Mouse (Mus musculus): Measurements from ENCODE around the gene Nol4l.

The Nol4l gene

GRCm38 (mm10) chr2:153543911-153544730 is 14.3 kb upstream of the Nol4l start:
- DNase-seq (ENCODE audit: low spot score): no peak

GRCm38 (mm10) chr2:153542936-153543668 is 13.3 kb upstream of the Nol4l start:
- DNase-seq (ENCODE audit: low spot score): no peak

- DNase-seq (ENCODE audit: low spot score): no peak
Measured at GRCm38 (mm10) chr2:153538898-153539297, 9.1 kb upstream of the Nol4l start.

- DNase-seq (ENCODE audit: low spot score): no peak
Measured at GRCm38 (mm10) chr2:153533981-153534380, 4.2 kb upstream of the Nol4l start.

GRCm38 (mm10) chr2:153530948-153531347 is 1.2 kb upstream of the Nol4l start:
- DNase-seq (ENCODE audit: low spot score): no peak

GRCm38 (mm10) chr2:153529365-153529781 is 398 bp downstream of the Nol4l start:
- DNase-seq (ENCODE audit: low spot score): peak; percentile 55

- peak; percentile 46 for DNase-seq (ENCODE audit: low spot score)
Measured at GRCm38 (mm10) chr2:153528571-153529364, 1.0 kb downstream of the Nol4l start.

- peak; percentile 64 for DNase-seq (ENCODE audit: low spot score)
Measured at GRCm38 (mm10) chr2:153527580-153528531, 1.9 kb downstream of the Nol4l start.

GRCm38 (mm10) chr2:153526850-153527530 is 2.8 kb downstream of the Nol4l start:
- no peak for DNase-seq (ENCODE audit: low spot score)

GRCm38 (mm10) chr2:153525906-153526311 is 3.9 kb downstream of the Nol4l start:
- DNase-seq (ENCODE audit: low spot score): peak; percentile 48

- no peak for DNase-seq (ENCODE audit: low spot score)
Measured at GRCm38 (mm10) chr2:153524727-153525126, 5.0 kb downstream of the Nol4l start.

- no peak for DNase-seq (ENCODE audit: low spot score)
Measured at GRCm38 (mm10) chr2:153523656-153524055, 6.1 kb downstream of the Nol4l start.

- no peak for DNase-seq (ENCODE audit: low spot score)
Measured at GRCm38 (mm10) chr2:153523143-153523542, 6.6 kb downstream of the Nol4l start.

GRCm38 (mm10) chr2:153522270-153522669 is 7.5 kb downstream of the Nol4l start:
- DNase-seq (ENCODE audit: low spot score): peak; percentile 41

GRCm38 (mm10) chr2:153520057-153520456 is 9.7 kb downstream of the Nol4l start:
- DNase-seq (ENCODE audit: low spot score): no peak

GRCm38 (mm10) chr2:153516961-153517360 is 12.8 kb downstream of the Nol4l start:
- no peak for DNase-seq (ENCODE audit: low spot score)

GRCm38 (mm10) chr2:153515582-153515981 is 14.2 kb downstream of the Nol4l start:
- no peak for DNase-seq (ENCODE audit: low spot score)

GRCm38 (mm10) chr2:153514497-153515380 is 15.0 kb downstream of the Nol4l start:
- DNase-seq (ENCODE audit: low spot score): no peak

GRCm38 (mm10) chr2:153513983-153514382 is 15.8 kb downstream of the Nol4l start:
- DNase-seq (ENCODE audit: low spot score): no peak
